Mouse (Mus musculus) bone marrow, adult 2 months (tissue): ENCODE data around the gene Olfr832. TPM values are rescaled to one million over a fixed set of nuclear protein-coding genes. Genes with fewer than 3 reads are reported as not detected.
"Not testable (repeated sequence)": the region's sequence is repeated elsewhere in the genome, so short reads cannot be mapped to it uniquely, and the experiment has no call there.

Source experiments
- H3K27ac ChIP-seq: fragments of 200-500 bp; 2 replicates; pipeline ENCODE4 v1.5.1; 2012; ENCODE audit warnings: low read depth, mild to moderate bottlenecking, control low read depth, inconsistent platforms, low read length; ENCODE audit not compliant: control insufficient read depth, poor library complexity, insufficient read depth
- H3K4me1 ChIP-seq: fragments of 200-500 bp; 2 replicates; pipeline ENCODE4 v1.6.1; 2011; ENCODE audit warnings: low read length; ENCODE audit not compliant: control insufficient read depth, insufficient read depth
- H3K4me3 ChIP-seq: fragments of 200-500 bp; replicated peaks from 2 replicates; pipeline ENCODE3; 2011; ENCODE audit warnings: mild to moderate bottlenecking, low read depth, low read length, control low read depth; ENCODE audit not compliant: control insufficient read depth
- CTCF ChIP-seq: fragments of 200-500 bp; IDR thresholded peaks from 2 replicates; pipeline ENCODE4 v1.5.1; 2011; ENCODE audit warnings: low read length, control low read depth; ENCODE audit not compliant: control insufficient read depth, insufficient read depth
- POLR2A ChIP-seq: fragments of 200-500 bp; IDR thresholded peaks from 2 replicates; pipeline ENCODE4 v1.6.1; 2011; ENCODE audit warnings: low read depth, mild to moderate bottlenecking, control low read depth, low read length, borderline replicate concordance; ENCODE audit not compliant: control insufficient read depth
- WGBS: fragments of 180-500 bp; shearing (Covaris S2); methylation state at CpG from one replicate; pipeline ENCODE4 v1.1.7; 2018; 5-methylcytosine and 5-hydroxymethylcytosine counted together
- polyA plus RNA-seq: library from polyadenylated mRNA; stranded (reverse); fragments of >200 nt; gene quantifications from 2 replicates; pipeline ENCODE4 v1.2.4, GENCODE M21; 2011; ENCODE audit warnings: low replicate concordance; ENCODE audit not compliant: missing spikeins, insufficient read depth, insufficient read length

Olfr832 gene
- polyA plus RNA-seq: not detected in 2 replicates

DNA sequence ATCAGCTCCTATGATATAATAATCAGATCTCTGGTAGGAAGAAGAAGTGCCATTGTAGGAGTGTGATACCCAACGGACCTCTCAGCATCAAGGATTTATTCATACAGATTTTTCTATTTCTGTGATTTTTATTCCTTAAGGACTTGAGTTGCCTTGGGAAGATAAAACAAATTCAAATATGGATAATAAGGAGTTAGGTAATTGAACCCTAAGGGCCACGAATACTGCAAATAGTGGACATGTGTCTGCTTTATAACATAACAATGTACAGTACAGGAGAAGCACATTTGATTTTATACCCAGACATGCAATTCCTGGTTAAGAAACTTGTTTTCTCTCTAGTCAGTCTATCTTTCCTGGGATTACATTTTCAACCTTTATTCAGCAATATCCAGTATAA is at the start of gene Olfr832:
TSS of gene Olfr832 (plus strand) at position 301 of the 400 bp plus-strand sequence.
- not testable (repeated sequence) for H3K27ac ChIP-seq, H3K4me1 ChIP-seq, H3K4me3 ChIP-seq
- 65% methylated on average over 2 of the region's 2 CpGs for WGBS

DNA sequence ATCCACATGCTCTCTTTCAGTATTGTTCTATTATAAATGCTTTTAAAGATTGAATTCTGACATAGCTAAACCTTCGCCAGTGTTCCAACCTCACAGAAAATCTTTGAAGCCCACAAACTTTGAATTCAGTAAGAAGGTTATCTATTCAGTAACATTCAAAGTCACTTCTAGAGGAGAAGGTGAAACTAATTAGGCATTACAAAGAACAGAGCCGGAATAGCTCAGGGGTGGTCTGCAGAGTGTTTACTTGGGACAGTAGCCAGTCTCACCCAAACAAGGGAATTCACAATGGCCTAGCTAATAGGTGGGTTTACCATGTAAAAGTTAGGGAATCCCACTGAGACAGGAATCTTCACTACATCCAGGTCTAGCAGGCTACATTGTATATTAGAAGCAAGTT is 29.2 kb upstream of the Olfr832 start:
- H3K27ac ChIP-seq, H3K4me3 ChIP-seq, H3K4me1 ChIP-seq: not testable (repeated sequence)
- 59% methylated on average over 2 of the region's 2 CpGs for WGBS

DNA sequence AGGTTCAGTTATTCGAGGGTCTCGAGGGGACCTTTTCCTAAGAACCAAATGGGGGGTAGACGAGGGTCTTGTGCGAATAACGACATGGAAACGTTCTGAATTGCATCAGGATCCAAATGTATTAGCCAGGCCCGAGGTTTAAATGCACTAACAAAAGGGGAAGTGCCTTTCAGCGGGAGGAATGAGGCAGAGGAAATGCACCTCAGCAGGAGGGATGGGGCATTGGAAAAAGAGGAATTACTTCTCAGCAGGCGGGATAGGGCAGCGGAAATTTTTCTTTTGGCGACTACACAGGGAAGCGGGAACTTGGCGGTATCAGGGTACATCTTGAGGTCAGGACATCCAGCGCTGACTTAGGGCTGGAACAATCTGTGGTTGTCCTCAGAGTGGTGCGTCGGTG is 9.0 kb upstream of the Olfr832 start:
- not testable (repeated sequence) for H3K27ac ChIP-seq, H3K4me1 ChIP-seq, H3K4me3 ChIP-seq
- 75% methylated on average over 16 of the region's 16 CpGs for WGBS

- H3K4me1 ChIP-seq: no peaks in the 10 kb centered on the region
- H3K27ac ChIP-seq: no peak overlapping the region
- TF ChIP-seq CTCF (no peak), POLR2A (no peak)
- no peak overlapping the region for H3K4me3 ChIP-seq
Measured at GRCm38 (mm10) chr9:18962021-18962420, 25.1 kb downstream of the Olfr832 start.

DNA sequence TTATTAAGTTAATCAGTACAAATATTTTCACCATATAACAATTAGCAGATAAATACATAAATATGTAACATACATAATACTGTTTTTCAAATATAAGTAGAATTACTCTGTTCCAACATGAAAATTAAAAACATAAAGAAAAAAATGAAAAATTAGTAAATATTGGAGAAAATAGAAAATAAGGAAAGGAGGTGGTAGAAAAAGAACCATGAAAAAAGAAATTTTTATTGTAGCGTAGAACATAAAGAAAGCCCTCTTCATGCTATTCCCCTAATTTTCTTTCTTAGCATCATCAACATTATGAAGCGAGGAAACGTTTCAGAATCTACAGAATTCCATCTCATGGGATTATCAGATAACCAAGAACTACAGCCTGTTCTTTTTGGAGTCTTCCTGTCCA is 50.8 kb downstream of the Olfr832 start, which contains the start of gene Olfr834:
TSS of gene Olfr834 (plus strand) at position 301 of the 400 bp plus-strand sequence.
- WGBS: 70% methylated on average over 3 of the region's 3 CpGs
- H3K27ac ChIP-seq: no peak within 1 kb of the TSS
- TF ChIP-seq POLR2A (no peak), CTCF (no peak)

More for the DNA sequence above, 50.8 kb downstream of the Olfr832 start, which contains the start of gene Olfr834:
- H3K4me3 ChIP-seq: no peak within 1 kb of the TSS
- no peaks in the 10 kb centered on the region for H3K4me1 ChIP-seq

Other genes with a start within 250 kb of the Olfr832 start
- 0.57 TPM in 1 of 2 replicates, not detected in the other for gene Olfr24, start 173.1 kb upstream of the Olfr832 start, polyA plus RNA-seq
- gene Olfr828, start 117.6 kb upstream of the Olfr832 start, polyA plus RNA-seq: not detected in 2 replicates
- gene Olfr829, start 82.2 kb upstream of the Olfr832 start, polyA plus RNA-seq: not detected in 2 replicates
- gene Olfr830, start 62.4 kb upstream of the Olfr832 start, polyA plus RNA-seq: not detected in 2 replicates
- gene Olfr834, start 50.9 kb downstream of the Olfr832 start, polyA plus RNA-seq: not detected in 2 replicates
- gene Olfr835, start 95.6 kb downstream of the Olfr832 start, polyA plus RNA-seq: not detected in 2 replicates
- gene Olfr836, start 183.3 kb downstream of the Olfr832 start, polyA plus RNA-seq: not detected in 2 replicates
- not detected in 2 replicates for gene Olfr837, start 199.2 kb downstream of the Olfr832 start, polyA plus RNA-seq
- gene Olfr839-ps1, start 240.2 kb downstream of the Olfr832 start, polyA plus RNA-seq: not detected in 2 replicates